Mouse (Mus musculus): ENCODE results near the gene Zbtb17. TPM values are rescaled to one million over a fixed set of nuclear protein-coding genes. Genes with fewer than 3 reads are reported as not detected.
A peak's percentile ranks its signal among the peaks of the same experiment; 100 is the strongest.

Gene Zbtb17
- polyA plus RNA-seq, 1 experiment from 2014 or later, result 45.0 TPM

DNA sequence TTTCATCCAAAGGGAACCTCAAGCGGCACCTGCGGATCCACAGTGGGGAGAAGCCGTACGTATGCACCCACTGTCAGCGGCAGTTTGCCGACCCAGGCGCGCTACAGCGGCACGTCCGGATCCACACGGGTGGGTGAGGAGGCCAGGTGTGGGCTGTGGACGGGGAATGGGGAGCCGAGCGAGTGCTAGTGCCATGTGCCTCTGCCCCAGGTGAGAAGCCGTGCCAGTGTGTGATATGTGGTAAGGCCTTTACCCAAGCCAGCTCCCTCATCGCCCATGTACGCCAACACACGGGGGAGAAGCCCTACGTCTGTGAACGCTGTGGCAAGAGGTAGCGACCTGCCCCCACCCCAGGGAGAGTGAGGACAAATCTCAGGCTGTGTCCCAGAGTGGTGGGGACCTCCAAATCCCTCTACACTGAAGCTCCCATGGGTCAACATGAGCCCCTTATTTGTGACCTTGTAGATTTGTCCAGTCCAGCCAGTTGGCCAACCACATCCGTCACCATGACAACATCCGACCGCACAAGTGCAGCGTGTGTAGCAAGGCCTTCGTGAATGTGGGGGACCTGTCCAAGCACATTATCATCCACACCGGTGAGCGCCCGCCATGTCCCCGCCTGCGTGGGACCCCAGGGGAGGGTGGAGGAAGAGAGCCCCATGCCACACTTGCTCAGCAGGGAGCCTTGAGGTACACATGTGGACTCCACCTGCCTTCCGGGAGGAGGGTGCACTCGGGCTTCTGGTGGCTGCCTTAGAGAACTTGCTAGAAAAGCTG, 21.2 kb downstream of the Zbtb17 start:
- H3K4me3 ChIP-seq, result no peak overlapping the region
- no peak for ATAC-seq (ENCODE audit: low read depth)
- WGBS, result 89% methylated on average over 34 of the region's 34 CpGs
- no peaks in the 10 kb centered on the region for H3K27me3 ChIP-seq
- no peak overlapping the region for H3K9ac ChIP-seq
- H3K9me3 ChIP-seq, result no peaks in the 10 kb centered on the region
- H3K4me1 ChIP-seq (replicated peaks), result peaks cover 9% of the 10 kb centered on the region
- H3K27ac ChIP-seq (replicated peaks), result no peak overlapping the region
- peaks cover 90% of the 10 kb centered on the region for H3K36me3 ChIP-seq
- no peak overlapping the region for H3K4me2 ChIP-seq

DNA sequence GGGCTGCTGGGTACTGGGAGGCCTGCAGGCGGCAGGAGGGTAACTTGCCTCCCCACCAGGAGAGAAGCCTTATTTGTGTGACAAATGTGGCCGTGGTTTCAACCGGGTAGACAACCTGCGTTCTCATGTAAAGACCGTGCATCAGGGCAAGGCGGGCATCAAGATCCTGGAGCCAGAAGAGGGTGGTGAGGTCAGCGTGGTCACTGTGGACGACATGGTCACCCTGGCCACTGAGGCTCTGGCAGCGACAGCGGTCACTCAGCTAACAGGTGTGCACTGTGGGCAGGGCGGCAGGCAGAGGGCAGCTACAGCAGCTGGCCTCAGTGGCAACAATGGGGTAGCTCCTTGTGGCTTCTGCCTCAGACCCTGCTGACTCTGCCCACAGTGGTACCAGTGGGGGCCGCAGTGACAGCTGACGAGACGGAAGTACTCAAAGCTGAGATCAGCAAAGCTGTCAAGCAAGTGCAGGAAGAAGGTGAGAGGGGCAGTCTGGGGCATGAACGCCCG, 21.9 kb downstream of the Zbtb17 start:
- ATAC-seq (ENCODE audit: low read depth), result no peak
- H3K36me3 ChIP-seq, result peaks cover 96% of the 10 kb centered on the region
- H3K4me1 ChIP-seq (replicated peaks), result peaks cover 2% of the 10 kb centered on the region; the same call in 1 of the 2 replicates
- H3K27me3 ChIP-seq, result no peaks in the 10 kb centered on the region
- H3K27ac ChIP-seq (replicated peaks), result no peak overlapping the region
- H3K4me2 ChIP-seq, result no peak overlapping the region
- 90% methylated on average over 16 of the region's 16 CpGs for WGBS
- H3K9me3 ChIP-seq, result no peaks in the 10 kb centered on the region
- no peak overlapping the region for H3K4me3 ChIP-seq
- no peak overlapping the region for H3K9ac ChIP-seq

DNA sequence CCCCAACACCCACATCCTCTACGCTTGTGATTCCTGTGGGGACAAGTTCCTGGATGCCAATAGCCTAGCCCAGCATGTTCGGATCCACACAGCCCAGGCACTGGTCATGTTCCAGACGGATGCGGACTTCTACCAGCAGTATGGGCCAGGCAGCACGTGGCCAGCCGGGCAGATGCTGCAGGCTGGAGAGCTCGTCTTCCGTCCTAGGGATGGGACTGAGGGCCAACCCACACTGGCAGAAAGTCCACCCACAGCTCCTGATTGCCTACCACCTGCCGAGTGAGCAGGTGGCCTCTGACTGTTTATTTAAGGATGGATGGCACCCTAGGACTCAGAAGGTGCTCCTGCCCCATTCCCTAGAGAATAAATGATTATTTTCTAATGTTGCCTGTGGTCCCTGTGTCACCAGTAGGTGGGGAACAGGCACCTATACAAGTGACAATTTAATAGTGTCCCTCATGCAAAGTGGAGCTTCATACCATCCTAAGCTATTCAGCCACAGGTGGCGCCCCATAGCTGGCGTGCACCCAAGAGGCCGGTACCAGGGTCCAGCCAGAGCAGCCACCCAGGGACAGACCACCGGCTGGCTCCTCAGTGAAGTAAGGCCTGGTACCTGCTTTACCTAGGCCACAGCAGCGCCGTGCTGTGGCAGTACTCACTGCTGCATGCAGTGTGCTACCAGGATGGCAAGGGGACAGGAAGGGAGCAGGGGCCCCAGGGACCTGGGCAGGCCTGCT, 22.6 kb downstream of the Zbtb17 start:
- WGBS, result 84% methylated on average over 15 of the region's 15 CpGs
- no peak overlapping the region for H3K4me3 ChIP-seq
- H3K4me2 ChIP-seq, result no peak overlapping the region
- ATAC-seq (ENCODE audit: low read depth), result no peak
- no peaks in the 10 kb centered on the region for H3K4me1 ChIP-seq (replicated peaks)
- peaks cover 99% of the 10 kb centered on the region for H3K36me3 ChIP-seq
- H3K27ac ChIP-seq (replicated peaks), result no peak overlapping the region
- no peak overlapping the region for H3K9ac ChIP-seq
- no peaks in the 10 kb centered on the region for H3K27me3 ChIP-seq
- H3K9me3 ChIP-seq, result no peaks in the 10 kb centered on the region

DNA sequence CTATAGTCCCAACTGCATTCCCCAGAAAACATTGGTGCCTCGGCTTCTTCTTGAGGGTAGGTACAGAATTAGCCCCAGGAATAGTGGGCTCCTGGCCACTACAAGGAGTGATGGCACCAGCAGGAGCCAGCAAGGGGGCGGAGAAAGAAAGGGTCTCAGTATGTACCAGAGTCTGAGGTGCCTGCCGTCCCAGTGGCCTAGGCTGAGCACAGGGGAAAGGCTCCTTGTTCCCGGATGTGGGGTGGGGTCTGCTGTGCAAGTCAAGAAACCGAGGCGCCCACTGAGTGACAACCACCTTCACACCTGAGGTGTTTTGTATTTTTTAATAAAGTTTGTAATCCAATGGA, 23.1 kb downstream of the Zbtb17 start:
- ATAC-seq (ENCODE audit: low read depth), result no peak
- Histone ChIP-seq H3K4me2 (no peak overlapping the region), H3K36me3 (peaks cover 99% of the 10 kb centered on the region), H3K27me3 (no peaks in the 10 kb centered on the region), H3K4me1 (replicated peaks) (no peaks in the 10 kb centered on the region), H3K9ac (no peak overlapping the region), H3K9me3 (no peaks in the 10 kb centered on the region), H3K27ac (replicated peaks) (no peak overlapping the region), H3K4me3 (no peak overlapping the region)
- WGBS, result 82% methylated on average over 6 of the region's 6 CpGs

DNA sequence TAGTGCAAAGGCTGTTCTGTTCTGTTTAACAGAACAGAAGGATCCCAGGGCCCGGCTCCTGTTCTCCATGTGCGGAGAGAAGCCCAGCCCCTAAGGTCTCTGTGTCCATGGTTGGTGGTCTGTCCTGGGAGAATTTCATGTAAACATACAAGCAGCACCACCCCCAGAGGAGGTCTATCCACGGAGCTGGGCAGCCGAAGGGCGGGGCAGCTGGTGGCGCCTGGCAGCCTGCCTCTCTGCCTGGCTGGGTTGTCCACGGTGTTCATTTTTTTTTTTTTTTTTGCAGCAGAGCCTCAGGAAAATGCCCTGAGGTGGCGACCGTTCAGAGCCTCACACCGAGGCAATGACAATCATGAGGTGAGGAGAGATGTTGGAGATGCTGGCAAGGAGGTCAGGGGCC, 24.1 kb downstream of the Zbtb17 start:
- Histone ChIP-seq H3K36me3 (peaks cover 99% of the 10 kb centered on the region), H3K4me2 (no peak overlapping the region), H3K27ac (replicated peaks) (no peak overlapping the region), H3K4me3 (no peak overlapping the region), H3K4me1 (replicated peaks) (no peaks in the 10 kb centered on the region), H3K9me3 (no peaks in the 10 kb centered on the region), H3K27me3 (no peaks in the 10 kb centered on the region), H3K9ac (no peak overlapping the region)
- 68% methylated on average over 10 of the region's 10 CpGs for WGBS
- no peak for ATAC-seq (ENCODE audit: low read depth)

DNA sequence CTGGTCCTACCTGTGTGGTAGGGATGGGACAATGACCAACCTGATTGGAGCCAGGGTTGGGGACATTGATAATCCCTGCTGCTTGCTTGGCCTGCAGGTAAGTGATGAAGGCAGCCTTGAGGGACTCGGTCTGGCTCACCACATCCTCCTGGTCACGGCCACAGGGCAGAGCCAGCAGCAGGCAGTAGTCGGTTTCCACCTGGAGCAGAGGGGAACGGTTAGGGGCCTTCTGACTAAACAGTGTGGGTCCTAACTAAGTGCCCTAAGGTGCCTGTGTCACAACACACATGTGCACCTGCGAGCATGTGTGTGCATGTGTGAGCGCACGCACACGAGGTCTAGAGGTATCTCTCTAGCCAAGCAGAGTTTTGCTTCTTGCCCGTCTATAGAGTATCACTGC, 24.9 kb downstream of the Zbtb17 start:
- Histone ChIP-seq H3K9ac (no peak overlapping the region), H3K36me3 (peaks cover 99% of the 10 kb centered on the region), H3K4me1 (replicated peaks) (no peaks in the 10 kb centered on the region), H3K4me3 (no peak overlapping the region), H3K27me3 (no peaks in the 10 kb centered on the region), H3K27ac (replicated peaks) (no peak overlapping the region), H3K4me2 (no peak overlapping the region), H3K9me3 (no peaks in the 10 kb centered on the region)
- no peak for ATAC-seq (ENCODE audit: low read depth)
- WGBS, result 92% methylated on average over 9 of the region's 9 CpGs

DNA sequence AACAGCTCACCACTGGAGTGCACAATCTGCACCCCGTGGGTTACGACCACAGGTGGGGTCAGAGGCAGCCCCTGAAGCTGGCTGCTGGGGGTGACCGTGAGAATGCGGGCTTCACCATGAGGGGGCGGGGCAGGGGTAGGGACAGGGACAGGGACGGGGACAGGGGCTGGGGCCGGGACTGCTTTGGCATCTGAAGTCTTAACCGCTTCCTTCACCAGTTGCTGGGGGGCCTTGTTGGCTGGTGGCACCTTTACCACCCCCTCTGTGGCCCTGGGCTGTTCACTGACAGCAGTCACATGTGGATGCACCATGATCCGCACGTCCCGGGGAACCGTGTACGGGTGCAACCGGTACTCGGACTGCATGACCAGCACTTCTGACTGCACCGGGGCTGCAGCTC, 27.0 kb downstream of the Zbtb17 start:
- no peaks in the 10 kb centered on the region for H3K27me3 ChIP-seq
- H3K9ac ChIP-seq, result no peak overlapping the region
- no peak overlapping the region for H3K4me2 ChIP-seq
- no peaks in the 10 kb centered on the region for H3K4me1 ChIP-seq (replicated peaks)
- H3K9me3 ChIP-seq, result no peaks in the 10 kb centered on the region
- peaks cover 99% of the 10 kb centered on the region for H3K36me3 ChIP-seq
- no peak for ATAC-seq (ENCODE audit: low read depth)
- no peak overlapping the region for H3K4me3 ChIP-seq
- H3K27ac ChIP-seq (replicated peaks), result no peak overlapping the region
- 96% methylated on average over 16 of the region's 16 CpGs for WGBS

DNA sequence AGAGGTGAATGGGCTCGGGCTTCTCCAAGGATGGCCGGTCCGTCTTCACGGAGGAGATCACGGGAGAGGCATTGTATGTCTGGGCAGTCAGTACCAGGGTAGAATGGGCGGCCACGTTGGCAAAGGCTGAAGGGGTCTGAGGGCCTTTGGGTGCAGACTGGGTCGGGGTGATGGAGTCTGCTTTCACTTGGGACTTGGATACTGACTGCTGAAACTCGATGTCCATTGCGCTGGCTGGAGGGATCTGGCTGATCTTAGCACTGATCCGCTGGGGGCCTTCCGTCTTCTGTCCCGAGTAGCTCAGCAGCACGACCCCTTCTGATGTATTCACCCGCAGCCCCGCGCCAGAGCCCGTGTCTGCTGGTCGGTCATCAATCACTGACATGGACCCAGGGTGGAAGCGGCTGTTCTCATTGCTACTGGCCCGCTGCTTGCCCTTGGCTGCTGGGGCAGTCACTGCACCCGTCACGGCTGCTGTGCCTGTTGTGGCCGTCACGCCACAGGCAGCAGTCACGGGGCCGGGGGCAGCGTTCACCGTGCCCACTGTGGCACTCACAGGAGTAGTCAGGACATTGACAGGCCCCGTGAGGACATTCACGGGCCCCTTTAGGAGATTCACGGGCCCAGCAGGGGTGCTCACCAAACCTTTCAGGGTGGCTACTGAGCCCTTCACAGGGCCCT, 28.3 kb downstream of the Zbtb17 start:
- H3K27ac ChIP-seq (replicated peaks), result no peak overlapping the region
- no peaks in the 10 kb centered on the region for H3K4me1 ChIP-seq (replicated peaks)
- ATAC-seq (ENCODE audit: low read depth), result no peak
- H3K27me3 ChIP-seq, result no peaks in the 10 kb centered on the region
- H3K9ac ChIP-seq, result no peak overlapping the region
- peaks cover 99% of the 10 kb centered on the region for H3K36me3 ChIP-seq
- no peak overlapping the region for H3K4me2 ChIP-seq
- 67% methylated on average over 32 of the region's 32 CpGs for WGBS
- no peak overlapping the region for H3K4me3 ChIP-seq
- H3K9me3 ChIP-seq, result no peaks in the 10 kb centered on the region

DNA sequence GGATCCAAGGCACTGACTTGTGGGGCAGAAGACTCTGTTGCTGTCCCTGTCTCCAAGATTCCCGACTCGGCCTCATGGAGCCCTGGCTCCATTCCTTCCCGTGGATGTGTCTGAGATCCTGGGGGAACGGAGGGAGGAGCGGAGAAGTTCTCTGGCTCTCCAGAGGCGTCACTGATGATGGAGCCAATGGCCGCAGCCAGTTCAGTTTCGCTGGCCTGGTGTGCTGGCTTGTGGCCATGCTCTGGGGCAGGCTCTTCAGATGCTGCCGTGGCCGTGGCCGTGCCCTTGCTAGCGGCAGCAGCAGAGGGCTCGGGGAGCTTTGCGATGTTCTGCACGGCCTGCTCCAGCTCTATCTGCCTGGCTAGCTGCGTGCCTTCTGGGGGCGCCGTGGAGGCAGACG, 30.0 kb downstream of the Zbtb17 start:
- Histone ChIP-seq H3K9me3 (no peaks in the 10 kb centered on the region), H3K4me3 (no peak overlapping the region), H3K27me3 (no peaks in the 10 kb centered on the region), H3K4me1 (replicated peaks) (no peaks in the 10 kb centered on the region), H3K9ac (no peak overlapping the region), H3K36me3 (peaks cover 100% of the 10 kb centered on the region), H3K27ac (replicated peaks) (no peak overlapping the region), H3K4me2 (no peak overlapping the region)
- no peak for ATAC-seq (ENCODE audit: low read depth)
- WGBS, result 91% methylated on average over 19 of the region's 19 CpGs

DNA sequence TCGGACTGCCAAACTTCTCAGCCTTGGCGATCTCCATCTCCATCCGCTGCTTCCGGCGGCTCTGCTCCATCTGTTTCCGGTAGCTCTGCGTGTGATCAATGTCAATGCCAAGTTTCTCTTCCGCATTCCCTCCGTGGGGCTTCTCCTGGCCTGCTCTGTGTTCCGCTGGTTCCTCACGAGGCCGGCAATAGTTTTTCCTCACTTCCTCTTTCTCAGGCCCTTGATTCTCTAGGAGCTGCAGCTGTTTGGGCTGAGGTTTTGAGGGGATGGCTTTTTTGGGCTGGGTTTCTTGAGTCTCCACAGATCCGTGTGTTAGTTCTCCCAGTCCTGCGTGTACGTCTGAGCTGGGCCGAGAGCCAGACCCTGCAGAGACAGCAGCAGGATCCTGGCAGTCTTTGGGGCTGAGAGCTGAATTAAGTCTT, 33.2 kb downstream of the Zbtb17 start:
- Histone ChIP-seq H3K9me3 (no peaks in the 10 kb centered on the region), H3K27ac (replicated peaks) (no peak overlapping the region), H3K4me2 (no peak overlapping the region), H3K4me3 (no peak overlapping the region), H3K36me3 (peaks cover 99% of the 10 kb centered on the region), H3K27me3 (no peaks in the 10 kb centered on the region), H3K9ac (no peak overlapping the region), H3K4me1 (replicated peaks) (no peaks in the 10 kb centered on the region)
- ATAC-seq (ENCODE audit: low read depth), result no peak
- 80% methylated on average over 16 of the region's 16 CpGs for WGBS

DNA sequence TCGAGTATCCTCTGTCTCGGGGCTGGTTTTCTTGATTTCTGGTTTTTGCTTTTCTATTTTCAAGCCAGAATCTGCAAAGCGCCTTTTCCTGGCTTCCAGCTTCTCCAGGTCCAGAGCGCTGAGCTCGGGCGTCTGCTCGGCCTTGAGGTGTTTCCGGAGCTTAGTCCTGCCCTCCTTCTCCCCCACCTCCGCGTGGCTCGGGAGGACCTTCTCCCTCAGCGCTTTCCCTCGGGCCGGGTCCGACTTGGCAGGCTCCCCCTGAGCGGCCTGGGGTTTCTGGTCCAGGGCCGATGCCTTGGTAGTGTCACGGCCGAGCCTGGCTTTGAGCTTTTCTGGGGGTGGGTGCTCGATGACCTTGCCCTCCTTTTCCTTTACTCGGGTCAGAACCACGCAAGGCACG, 33.8 kb downstream of the Zbtb17 start:
- ATAC-seq (ENCODE audit: low read depth), result no peak
- no peak overlapping the region for H3K9ac ChIP-seq
- H3K4me2 ChIP-seq, result no peak overlapping the region
- no peaks in the 10 kb centered on the region for H3K4me1 ChIP-seq (replicated peaks)
- H3K27ac ChIP-seq (replicated peaks), result peak overlapping the region; percentile 35; the same call in 1 of the 2 replicates
- no peaks in the 10 kb centered on the region for H3K9me3 ChIP-seq
- peaks cover 99% of the 10 kb centered on the region for H3K36me3 ChIP-seq
- no peak overlapping the region for H3K4me3 ChIP-seq
- 86% methylated on average over 23 of the region's 23 CpGs for WGBS
- no peaks in the 10 kb centered on the region for H3K27me3 ChIP-seq

DNA sequence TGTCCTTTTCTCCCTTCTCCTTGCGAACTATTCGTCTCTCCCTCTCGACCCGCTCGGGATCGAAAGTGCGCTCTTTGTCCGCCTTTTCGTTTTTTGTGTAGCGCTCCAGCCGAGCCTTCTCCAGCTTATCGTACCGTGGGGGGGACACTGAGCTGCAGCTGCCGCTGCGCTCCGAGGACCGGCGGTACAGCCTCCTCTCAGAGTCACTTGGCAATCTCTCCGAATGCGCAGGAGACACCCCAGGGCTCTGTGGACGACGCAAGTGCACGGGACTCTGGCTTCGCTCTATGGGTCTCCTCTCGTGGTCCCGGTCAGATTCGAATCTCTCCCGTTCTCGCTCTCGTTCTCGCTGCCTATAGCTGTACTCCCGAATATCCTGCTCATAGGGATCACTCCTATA, 34.3 kb downstream of the Zbtb17 start:
- Histone ChIP-seq H3K4me1 (replicated peaks) (no peaks in the 10 kb centered on the region), H3K9me3 (no peaks in the 10 kb centered on the region), H3K4me2 (no peak overlapping the region), H3K4me3 (no peak overlapping the region), H3K27me3 (no peaks in the 10 kb centered on the region), H3K27ac (replicated peaks) (0 out of 2 replicates have a peak overlapping the region, but pooled peaks have one; percentile 35), H3K9ac (no peak overlapping the region), H3K36me3 (peaks cover 99% of the 10 kb centered on the region)
- no peak for ATAC-seq (ENCODE audit: low read depth)
- WGBS, result 94% methylated on average over 32 of the region's 32 CpGs

All from neural tube, embryonic 13.5 days (tissue).